Mouse (Mus musculus) limb, embryonic 14.5 days (tissue): ENCODE measurements around the gene Fuca1. TPM values are rescaled to one million over a fixed set of nuclear protein-coding genes. Genes with fewer than 3 reads are reported as not detected.

ENCODE experiments used
- ATAC-seq: fragments of 200-750 bp; cut with Nextera tagmentation; 2 replicates; pipeline ENCODE4 v1.8.0; 2017; ENCODE audit warnings: low read depth, moderate number of reproducible peaks, moderate TSS enrichment; ENCODE audit not compliant: low FRiP score
- DNase-seq: peaks from one replicate; pipeline ENCODE4 v3.0.0-alpha.2; 2015; ENCODE audit warnings: low spot score
- H3K27ac ChIP-seq: fragments of 300-500 bp; sonication (generic); replicated peaks from 2 replicates; pipeline ENCODE4 v1.5.1; 2014; ENCODE audit warnings: low read depth, mild to moderate bottlenecking, low read length, moderate library complexity, mixed read lengths
- H3K27me3 ChIP-seq: fragments of 300-500 bp; sonication (generic); 2 replicates; pipeline ENCODE4 v1.6.1; 2014; ENCODE audit warnings: low read length, mixed read lengths; ENCODE audit not compliant: control insufficient read depth, insufficient read depth
- H3K36me3 ChIP-seq: fragments of 300-500 bp; sonication (generic); 2 replicates; pipeline ENCODE4 v1.6.1; 2014; ENCODE audit warnings: mild to moderate bottlenecking, low read length, moderate library complexity, mixed read lengths; ENCODE audit not compliant: control insufficient read depth, insufficient read depth
- H3K4me1 ChIP-seq: fragments of 300-500 bp; sonication (generic); 2 replicates; pipeline ENCODE4 v1.6.1; 2014; ENCODE audit warnings: antibody characterized with exemption, low read length, mixed read lengths; ENCODE audit not compliant: control insufficient read depth, insufficient read depth
- H3K4me2 ChIP-seq: fragments of 300-500 bp; sonication (generic); replicated peaks from 2 replicates; pipeline ENCODE4 v1.6.1; 2014; ENCODE audit warnings: low read depth, mild to moderate bottlenecking, low read length, moderate library complexity; ENCODE audit not compliant: severe bottlenecking
- H3K4me3 ChIP-seq: fragments of 300-500 bp; sonication (generic); replicated peaks from 2 replicates; pipeline ENCODE4 v1.5.1; 2014; ENCODE audit warnings: low read length
- H3K9ac ChIP-seq: fragments of 300-500 bp; sonication (generic); 2 replicates; pipeline ENCODE4 v1.6.1; 2014; ENCODE audit warnings: mild to moderate bottlenecking, low read depth, low read length, moderate library complexity; ENCODE audit not compliant: severe bottlenecking
- H3K9me3 ChIP-seq: fragments of 300-500 bp; sonication (generic); 2 replicates; pipeline ENCODE4 v1.6.1; 2016; ENCODE audit warnings: low read length; ENCODE audit not compliant: control insufficient read depth
- POLR2A ChIP-seq: fragments of 200-500 bp; IDR thresholded peaks from 2 replicates; pipeline ENCODE4 v1.8.0; 2012; ENCODE audit warnings: inconsistent platforms, mild to moderate bottlenecking, moderate library complexity, borderline replicate concordance; ENCODE audit not compliant: insufficient read depth, insufficient read length; ENCODE audit errors: extremely low read depth
- WGBS: fragments of 180-500 bp; shearing (Covaris S2); extraction: QIAGEN DNeasy Blood & Tissue Kit; methylation state at CpG from one replicate; pipeline ENCODE4 v1.1.7; 2014; 5-methylcytosine and 5-hydroxymethylcytosine counted together
- polyA plus RNA-seq, 2 experiments: library from polyadenylated mRNA; depleted of rRNA in 1 of 2; stranded (reverse) in 1 of 2; unstranded in 1 of 2; fragments of >200 nt; fragmentation: Nextera tagmentation in 1 of 2; extraction: Ambion mirVana in 1 of 2; gene quantifications; 2 replicates each; pipeline versions ENCODE4 v1.2.1 to v1.2.3; 2012 to 2014

Fuca1 gene
- polyA plus RNA-seq, 2 experiments: 50.1 to 80.8 TPM

DNA sequence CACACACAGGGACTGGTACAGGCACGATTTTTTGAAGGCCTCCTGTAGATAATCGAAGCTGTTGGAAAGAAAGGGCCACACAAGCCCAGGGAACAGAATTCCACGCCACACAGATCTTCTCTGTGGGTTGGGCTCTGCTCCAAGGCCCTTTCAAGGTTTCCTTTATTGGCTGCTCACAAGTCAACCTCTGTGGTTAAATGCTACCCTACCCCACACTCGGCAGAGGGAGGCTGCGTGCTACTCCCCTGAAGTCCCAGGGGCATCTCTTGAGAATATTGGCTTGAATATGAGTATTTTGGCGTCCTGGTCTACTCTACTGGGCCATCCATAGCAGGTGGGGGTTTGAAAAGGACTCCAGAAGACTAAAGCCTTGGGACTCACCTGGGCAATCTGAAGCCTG is 24.4 kb upstream of the Fuca1 start:
- Histone ChIP-seq H3K27ac (no peak overlapping the region), H3K4me1 (no peaks in the 10 kb centered on the region), H3K27me3 (no peaks in the 10 kb centered on the region), H3K36me3 (no peaks in the 10 kb centered on the region), H3K4me2 (no peak overlapping the region), H3K4me3 (no peak overlapping the region), H3K9me3 (no peaks in the 10 kb centered on the region), H3K9ac (no peak overlapping the region)
- WGBS: 69% methylated on average over 6 of the region's 6 CpGs
- no peak for DNase-seq
- no peak for ATAC-seq
- no peak for TF ChIP-seq POLR2A

GRCm38 (mm10) chr4:135898380-135899049 is 22.0 kb upstream of the Fuca1 start:
- DNase-seq (peak; percentile 35), ATAC-seq (no peak)
- Histone ChIP-seq H3K27me3 (no peaks in the 10 kb centered on the region), H3K4me2 (no peak overlapping the region), H3K4me3 (no peak overlapping the region), H3K9me3 (no peaks in the 10 kb centered on the region), H3K9ac (no peak overlapping the region), H3K27ac (no peak overlapping the region), H3K4me1 (no peaks in the 10 kb centered on the region), H3K36me3 (no peaks in the 10 kb centered on the region)
- TF ChIP-seq POLR2A: no peak
- 64% methylated on average over 8 of the region's 9 CpGs for WGBS

GRCm38 (mm10) chr4:135899050-135899448 is 21.5 kb upstream of the Fuca1 start:
- WGBS: 80% methylated on average over 7 of the region's 7 CpGs
- H3K4me3 ChIP-seq: no peak overlapping the region
- no peak for ATAC-seq

GRCm38 (mm10) chr4:135900008-135900407 is 20.5 kb upstream of the Fuca1 start:
- no peak overlapping the region for H3K27ac ChIP-seq
- no peak overlapping the region for H3K9ac ChIP-seq
- H3K27me3 ChIP-seq: no peaks in the 10 kb centered on the region
- DNase-seq: no peak
- H3K4me3 ChIP-seq: no peak overlapping the region
- ATAC-seq: no peak
- H3K4me2 ChIP-seq: no peak overlapping the region
- 74% methylated on average over 5 of the region's 5 CpGs for WGBS
- no peaks in the 10 kb centered on the region for H3K4me1 ChIP-seq
- TF ChIP-seq POLR2A: no peak
- no peaks in the 10 kb centered on the region for H3K36me3 ChIP-seq
- H3K9me3 ChIP-seq: no peaks in the 10 kb centered on the region

More at GRCm38 (mm10) chr4:135899050-135899448, 21.5 kb upstream of the Fuca1 start:
- no peaks in the 10 kb centered on the region for H3K27me3 ChIP-seq
- no peak overlapping the region for H3K27ac ChIP-seq
- H3K9ac ChIP-seq: no peak overlapping the region
- H3K4me2 ChIP-seq: no peak overlapping the region
- H3K36me3 ChIP-seq: no peaks in the 10 kb centered on the region
- no peak for TF ChIP-seq POLR2A
- DNase-seq: no peak
- H3K4me1 ChIP-seq: no peaks in the 10 kb centered on the region
- H3K9me3 ChIP-seq: no peaks in the 10 kb centered on the region

GRCm38 (mm10) chr4:135902606-135903242 is 17.8 kb upstream of the Fuca1 start:
- no peak overlapping the region for H3K27ac ChIP-seq
- H3K9ac ChIP-seq: no peak overlapping the region
- WGBS: 90% methylated on average over 4 of the region's 4 CpGs
- no peaks in the 10 kb centered on the region for H3K27me3 ChIP-seq
- no peaks in the 10 kb centered on the region for H3K36me3 ChIP-seq
- DNase-seq (no peak), ATAC-seq (no peak)
- no peaks in the 10 kb centered on the region for H3K9me3 ChIP-seq
- H3K4me2 ChIP-seq: no peak overlapping the region
- TF ChIP-seq POLR2A: no peak
- H3K4me1 ChIP-seq: no peaks in the 10 kb centered on the region
- H3K4me3 ChIP-seq: no peak overlapping the region
